Mouse (Mus musculus) hindbrain, embryonic 10.5 days (tissue): ENCODE results near the gene Mapkap1. TPM values are rescaled to one million over a fixed set of nuclear protein-coding genes. Genes with fewer than 3 reads are reported as not detected.
A peak's percentile ranks its signal among the peaks of the same experiment; 100 is the strongest.

Source experiments
- DNase-seq: peaks from one replicate; pipeline ENCODE4 v3.0.0-alpha.2; 2017; ENCODE audit warnings: low spot score
- H3K27ac ChIP-seq: fragments of 300-500 bp; sonication (generic); 2 replicates; pipeline ENCODE4 v1.5.1; 2016; ENCODE audit warnings: mild to moderate bottlenecking, moderate library complexity
- H3K27me3 ChIP-seq: fragments of 300-500 bp; sonication (generic); 2 replicates; pipeline ENCODE4 v1.6.1; 2016; ENCODE audit warnings: mild to moderate bottlenecking; ENCODE audit not compliant: poor library complexity, insufficient read depth, severe bottlenecking
- H3K36me3 ChIP-seq: fragments of 300-500 bp; sonication (generic); 2 replicates; pipeline ENCODE4 v1.6.1; 2016; ENCODE audit warnings: mild to moderate bottlenecking, moderate library complexity
- H3K4me1 ChIP-seq: fragments of 300-500 bp; sonication (generic); replicated peaks from 2 replicates; pipeline ENCODE4 v1.6.1; 2016; ENCODE audit warnings: mild to moderate bottlenecking
- H3K4me3 ChIP-seq: fragments of 300-500 bp; sonication (generic); 2 replicates; pipeline ENCODE4 v1.5.1; 2016; ENCODE audit warnings: mild to moderate bottlenecking, moderate library complexity
- H3K9me3 ChIP-seq: fragments of 300-500 bp; sonication (generic); 2 replicates; pipeline ENCODE4 v1.6.1; 2016; ENCODE audit warnings: mild to moderate bottlenecking, moderate library complexity
- WGBS: fragments of 180-500 bp; shearing (Covaris S2); methylation state at CpG from one replicate; pipeline ENCODE4 v1.1.7; 2016; 5-methylcytosine and 5-hydroxymethylcytosine counted together
- polyA plus RNA-seq: library from polyadenylated mRNA; unstranded; fragments of >200 nt; fragmentation: Nextera tagmentation; extraction: Ambion mirVana; gene quantifications from 2 replicates; pipeline ENCODE4 v1.2.1, GENCODE M21; 2016

The Mapkap1 gene
- polyA plus RNA-seq, 1 experiment from 2014 or later, result 105 TPM

GRCm38 (mm10) chr2:34635249-34636165 lies 228.9 kb downstream of the Mapkap1 start:
- Histone ChIP-seq H3K27ac (peak overlapping the region; percentile 47; the same call in 1 of the 2 replicates), H3K27me3 (peaks cover 6% of the 10 kb centered on the region; the same call in 1 of the 2 replicates), H3K36me3 (no peaks in the 10 kb centered on the region), H3K4me1 (peaks cover 55% of the 10 kb centered on the region), H3K9me3 (no peaks in the 10 kb centered on the region), H3K4me3 (no peak overlapping the region)
- WGBS, result 74% methylated on average over 14 of the region's 14 CpGs
- DNase-seq, result no peak

GRCm38 (mm10) chr2:34638955-34639650 lies 232.5 kb downstream of the Mapkap1 start:
- DNase-seq, result peak; percentile 87
- Histone ChIP-seq H3K4me3 (peak overlapping the region; percentile 51), H3K4me1 (peaks cover 43% of the 10 kb centered on the region), H3K27ac (peak overlapping the region; percentile 86), H3K36me3 (no peaks in the 10 kb centered on the region), H3K9me3 (no peaks in the 10 kb centered on the region), H3K27me3 (peaks cover 6% of the 10 kb centered on the region; the same call in 1 of the 2 replicates)
- 17% methylated on average over 37 of the region's 37 CpGs for WGBS

GRCm38 (mm10) chr2:34639725-34640124 lies 233.2 kb downstream of the Mapkap1 start:
- H3K4me1 ChIP-seq, result peaks cover 38% of the 10 kb centered on the region
- no peak for DNase-seq
- H3K4me3 ChIP-seq, result peak overlapping the region; percentile 51; the same call in 1 of the 2 replicates
- no peaks in the 10 kb centered on the region for H3K36me3 ChIP-seq
- H3K9me3 ChIP-seq, result no peaks in the 10 kb centered on the region
- peaks cover 6% of the 10 kb centered on the region; the same call in 1 of the 2 replicates for H3K27me3 ChIP-seq
- peak overlapping the region; percentile 86; the same call in 1 of the 2 replicates for H3K27ac ChIP-seq
- 67% methylated on average over 5 of the region's 5 CpGs for WGBS

- no peaks in the 10 kb centered on the region for H3K36me3 ChIP-seq
- no peak overlapping the region for H3K27ac ChIP-seq
- WGBS, result 19% methylated on average over 2 of the region's 2 CpGs
- no peak overlapping the region for H3K4me3 ChIP-seq
- H3K27me3 ChIP-seq, result peaks cover 13% of the 10 kb centered on the region; the same call in 1 of the 2 replicates
- peaks cover 37% of the 10 kb centered on the region for H3K4me1 ChIP-seq
- no peaks in the 10 kb centered on the region for H3K9me3 ChIP-seq
- DNase-seq, result peak; percentile 48
Observed at GRCm38 (mm10) chr2:34642351-34642750, 235.8 kb downstream of the Mapkap1 start.

GRCm38 (mm10) chr2:34644571-34645526 lies 238.3 kb downstream of the Mapkap1 start:
- no peaks in the 10 kb centered on the region for H3K36me3 ChIP-seq
- peak; percentile 55 for DNase-seq
- no peak overlapping the region for H3K4me3 ChIP-seq
- H3K4me1 ChIP-seq, result peaks cover 13% of the 10 kb centered on the region
- peaks cover 9% of the 10 kb centered on the region; the same call in 1 of the 2 replicates for H3K27me3 ChIP-seq
- 26% methylated on average over 22 of the region's 22 CpGs for WGBS
- H3K27ac ChIP-seq, result no peak overlapping the region
- no peaks in the 10 kb centered on the region for H3K9me3 ChIP-seq

GRCm38 (mm10) chr2:34645851-34646540 lies 239.4 kb downstream of the Mapkap1 start:
- Histone ChIP-seq H3K27me3 (peaks cover 7% of the 10 kb centered on the region; the same call in 1 of the 2 replicates), H3K36me3 (no peaks in the 10 kb centered on the region), H3K27ac (peak overlapping the region; percentile 45), H3K9me3 (no peaks in the 10 kb centered on the region), H3K4me3 (peak overlapping the region; percentile 54), H3K4me1 (peaks cover 13% of the 10 kb centered on the region)
- DNase-seq, result peak; percentile 75
- WGBS, result 14% methylated on average over 21 of the region's 21 CpGs

- peaks cover 13% of the 10 kb centered on the region for H3K4me1 ChIP-seq
- H3K4me3 ChIP-seq, result peak overlapping the region; percentile 54
- no peaks in the 10 kb centered on the region for H3K36me3 ChIP-seq
- DNase-seq, result no peak
- peaks cover 7% of the 10 kb centered on the region; the same call in 1 of the 2 replicates for H3K27me3 ChIP-seq
- peak overlapping the region; percentile 45 for H3K27ac ChIP-seq
- H3K9me3 ChIP-seq, result no peaks in the 10 kb centered on the region
- 8% methylated on average over 5 of the region's 5 CpGs for WGBS
Observed at GRCm38 (mm10) chr2:34646541-34646865, 239.9 kb downstream of the Mapkap1 start.

GRCm38 (mm10) chr2:34647410-34647809 lies 240.8 kb downstream of the Mapkap1 start:
- no peak overlapping the region for H3K4me3 ChIP-seq
- no peak for DNase-seq
- no peaks in the 10 kb centered on the region for H3K9me3 ChIP-seq
- peaks cover 13% of the 10 kb centered on the region for H3K4me1 ChIP-seq
- 73% methylated on average over 11 of the region's 11 CpGs for WGBS
- peaks cover 7% of the 10 kb centered on the region; the same call in 1 of the 2 replicates for H3K27me3 ChIP-seq
- H3K36me3 ChIP-seq, result no peaks in the 10 kb centered on the region
- H3K27ac ChIP-seq, result no peak overlapping the region

GRCm38 (mm10) chr2:34667820-34668219 lies 261.2 kb downstream of the Mapkap1 start:
- no peak for DNase-seq
- 26% methylated on average over 10 of the region's 10 CpGs for WGBS
- no peaks in the 10 kb centered on the region for H3K9me3 ChIP-seq

GRCm38 (mm10) chr2:34668440-34669191 lies 262.0 kb downstream of the Mapkap1 start:
- 51% methylated on average over 17 of the region's 17 CpGs for WGBS
- DNase-seq, result no peak
- Histone ChIP-seq H3K36me3 (no peaks in the 10 kb centered on the region), H3K27ac (peak overlapping the region; percentile 8; the same call in 1 of the 2 replicates), H3K9me3 (no peaks in the 10 kb centered on the region), H3K4me1 (peaks cover 38% of the 10 kb centered on the region), H3K27me3 (peaks cover 43% of the 10 kb centered on the region), H3K4me3 (no peak overlapping the region)

More at GRCm38 (mm10) chr2:34667820-34668219, 261.2 kb downstream of the Mapkap1 start:
- peaks cover 43% of the 10 kb centered on the region for H3K27me3 ChIP-seq
- H3K4me3 ChIP-seq, result no peak overlapping the region
- H3K27ac ChIP-seq, result no peak overlapping the region
- H3K4me1 ChIP-seq, result peaks cover 38% of the 10 kb centered on the region
- H3K36me3 ChIP-seq, result no peaks in the 10 kb centered on the region

- no peak overlapping the region for H3K4me3 ChIP-seq
- DNase-seq, result no peak
- 66% methylated on average over 8 of the region's 8 CpGs for WGBS
- H3K9me3 ChIP-seq, result no peaks in the 10 kb centered on the region
- peaks cover 43% of the 10 kb centered on the region for H3K27me3 ChIP-seq
- H3K4me1 ChIP-seq, result peaks cover 38% of the 10 kb centered on the region
- H3K27ac ChIP-seq, result peak overlapping the region; percentile 8; the same call in 1 of the 2 replicates
- peaks cover 6% of the 10 kb centered on the region; the same call in 1 of the 2 replicates for H3K36me3 ChIP-seq
Observed at GRCm38 (mm10) chr2:34669203-34669746, 262.7 kb downstream of the Mapkap1 start.
